Mouse (Mus musculus): ENCODE data around the gene Olfr222.

The Olfr222 gene

GRCm38 (mm10) chr11:59540123-59540522 is 35.9 kb downstream of the Olfr222 start:
- no peak for DNase-seq

- peak; percentile 50 for DNase-seq
Measured at GRCm38 (mm10) chr11:59538387-59538786, 37.6 kb downstream of the Olfr222 start.

DNA sequence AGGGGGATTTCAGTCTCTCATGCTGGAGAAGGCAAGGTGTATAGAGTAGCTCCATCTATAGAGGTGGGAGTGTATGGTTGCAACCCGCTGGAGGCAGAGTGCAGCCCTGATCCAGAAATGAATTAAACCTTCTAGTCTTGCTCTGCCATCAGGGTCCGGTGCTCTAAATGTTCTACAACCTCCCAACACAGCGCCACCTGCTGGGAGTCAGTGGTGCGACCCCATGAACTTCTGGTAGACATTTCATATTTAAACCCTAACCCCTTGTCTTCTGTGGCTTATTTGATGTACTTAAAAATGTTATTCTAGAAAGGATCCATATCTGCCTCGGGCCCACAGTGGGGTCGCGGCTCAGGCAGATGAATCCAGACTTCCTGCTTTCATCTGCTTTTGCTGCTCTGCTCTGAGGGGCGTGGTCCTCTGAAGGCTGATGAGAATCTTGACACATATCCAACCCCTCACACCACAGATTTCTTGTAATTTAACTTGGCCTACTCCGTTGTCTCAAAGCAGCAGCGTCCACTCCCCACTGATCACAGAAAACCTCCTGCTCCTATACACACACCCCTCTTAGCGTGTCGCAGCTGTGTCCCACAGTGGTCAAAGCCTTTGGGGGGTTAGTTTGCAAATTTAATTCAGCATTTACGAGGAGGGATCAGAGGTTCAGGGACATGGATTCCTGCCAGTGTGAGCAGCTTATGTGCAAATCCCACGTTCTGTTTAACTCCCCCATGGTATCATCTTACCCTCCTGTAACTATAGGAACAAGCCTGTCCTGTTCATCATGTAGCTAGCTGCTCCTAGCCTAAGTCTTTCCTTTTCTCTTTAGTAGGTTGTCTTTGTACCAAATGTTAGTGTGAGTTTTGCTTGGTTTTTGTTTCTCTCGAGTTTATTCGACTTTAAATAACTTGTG is 38.6 kb downstream of the Olfr222 start:
- peak; percentile 31 for DNase-seq

DNA sequence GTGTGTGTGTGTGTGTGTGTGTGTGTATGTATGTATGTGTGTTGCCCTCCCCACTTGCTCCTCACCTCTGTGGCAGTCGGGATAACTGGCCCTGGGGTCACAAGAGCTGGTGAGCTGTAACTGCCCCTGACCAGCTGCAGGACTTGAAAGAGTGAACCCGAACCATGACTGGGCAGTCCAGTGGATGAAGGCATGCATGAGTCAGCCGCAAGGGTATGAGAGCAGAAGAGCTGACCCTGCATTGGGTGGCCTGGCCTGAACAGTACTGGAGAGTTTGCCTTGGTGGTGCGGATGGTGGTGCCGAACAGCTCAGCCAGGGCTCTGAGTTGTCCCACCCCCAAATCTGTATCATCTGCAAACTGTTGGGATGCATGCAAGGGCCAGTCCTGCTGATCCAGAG is 44.5 kb downstream of the Olfr222 start:
- DNase-seq: no peak

GRCm38 (mm10) chr11:59530870-59531535 is 45.0 kb downstream of the Olfr222 start:
- DNase-seq: no peak

- no peak for DNase-seq
Measured at GRCm38 (mm10) chr11:59530221-59530620, 45.8 kb downstream of the Olfr222 start.

DNA sequence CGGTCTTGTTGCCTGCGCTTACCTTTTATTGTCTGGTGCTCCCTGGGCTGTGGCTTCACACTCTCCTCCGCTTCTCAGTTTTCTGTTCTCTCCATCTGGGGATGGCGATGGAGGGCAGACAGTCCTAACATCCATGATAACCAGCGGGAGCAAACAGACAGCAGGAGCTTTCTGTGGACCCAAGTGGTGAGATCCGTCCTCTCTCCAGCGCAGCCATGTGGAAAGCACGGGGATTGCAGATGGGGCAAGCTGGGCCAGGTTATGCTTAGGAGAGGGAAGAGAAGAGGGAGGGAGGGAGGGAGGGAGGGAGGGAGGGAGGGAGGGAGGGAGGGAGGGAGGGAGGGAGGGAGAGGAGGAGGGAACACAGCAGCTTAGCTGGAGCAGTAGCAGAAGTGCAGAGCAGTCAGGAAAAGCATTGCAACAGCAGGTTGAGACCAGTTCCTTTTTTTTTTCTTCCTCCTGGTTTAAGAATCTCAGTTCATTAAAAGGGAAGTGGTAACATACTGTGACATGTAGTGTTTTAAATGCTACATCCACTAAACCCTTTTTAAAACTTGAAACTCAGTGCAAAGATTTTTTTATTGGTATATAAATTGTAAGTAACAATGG is 49.5 kb downstream of the Olfr222 start, which contains the start of gene Zkscan17:
Zkscan17 (minus strand) TSS at position 280 of the 609 bp plus-strand sequence.
- peak; percentile 34 for DNase-seq

GRCm38 (mm10) chr11:59525237-59525636 is 50.8 kb downstream of the Olfr222 start:
- peak; percentile 76 for DNase-seq

GRCm38 (mm10) chr11:59524150-59524549 is 51.9 kb downstream of the Olfr222 start:
- DNase-seq: no peak

Measured in kidney, adult 18-20 months (tissue).